Mouse (Mus musculus) kidney, embryonic 14.5 days (tissue): ENCODE results near the gene Cyld. TPM values are rescaled to one million over a fixed set of nuclear protein-coding genes. Genes with fewer than 3 reads are reported as not detected.

Experiments used
- ATAC-seq: fragments of 200-750 bp; cut with Nextera tagmentation; 2 replicates; pipeline ENCODE4 v1.8.0; 2017; ENCODE audit warnings: moderate number of reproducible peaks, mild to moderate bottlenecking, moderate TSS enrichment, moderate library complexity; ENCODE audit not compliant: low FRiP score, low TSS enrichment
- H3K27ac ChIP-seq: fragments of 300-500 bp; sonication (generic); 2 replicates; pipeline ENCODE4 v1.5.1; 2014; ENCODE audit warnings: low read depth, mild to moderate bottlenecking, low read length, moderate library complexity, mixed read lengths
- H3K27me3 ChIP-seq: fragments of 300-500 bp; sonication (generic); 2 replicates; pipeline ENCODE4 v1.6.1; 2014; ENCODE audit warnings: mild to moderate bottlenecking, low read length; ENCODE audit not compliant: control insufficient read depth, insufficient read depth
- H3K36me3 ChIP-seq: fragments of 300-500 bp; sonication (generic); 2 replicates; pipeline ENCODE4 v1.6.1; 2014; ENCODE audit warnings: low read length, mixed read lengths; ENCODE audit not compliant: control insufficient read depth, insufficient read depth
- H3K4me1 ChIP-seq: fragments of 300-500 bp; sonication (generic); 2 replicates; pipeline ENCODE4 v1.6.1; 2014; ENCODE audit warnings: low read length, mixed read lengths; ENCODE audit not compliant: control insufficient read depth, insufficient read depth
- H3K4me2 ChIP-seq: fragments of 300-500 bp; sonication (generic); replicated peaks from 2 replicates; pipeline ENCODE4 v1.6.1; 2014; ENCODE audit warnings: low read depth, mild to moderate bottlenecking, low read length
- H3K4me3 ChIP-seq: fragments of 300-500 bp; sonication (generic); 2 replicates; pipeline ENCODE4 v1.5.1; 2014; ENCODE audit warnings: mild to moderate bottlenecking, low read length
- H3K9ac ChIP-seq: fragments of 300-500 bp; sonication (generic); 2 replicates; pipeline ENCODE4 v1.6.1; 2014; ENCODE audit warnings: low read depth, mild to moderate bottlenecking, low read length, moderate library complexity
- H3K9me3 ChIP-seq: fragments of 300-500 bp; sonication (generic); 2 replicates; pipeline ENCODE4 v1.6.1; 2016; ENCODE audit warnings: low read length; ENCODE audit not compliant: control insufficient read depth
- WGBS: fragments of 180-500 bp; shearing (Covaris S2); extraction: QIAGEN DNeasy Blood & Tissue Kit; methylation state at CpG from one replicate; pipeline ENCODE4 v1.1.7; 2014; 5-methylcytosine and 5-hydroxymethylcytosine counted together
- polyA plus RNA-seq: library from polyadenylated mRNA; unstranded; fragments of >200 nt; fragmentation: Nextera tagmentation; extraction: Ambion mirVana; gene quantifications from 2 replicates; pipeline ENCODE4 v1.2.1, GENCODE M21; 2014

Gene Cyld
- polyA plus RNA-seq, 1 experiment from 2014 or later, result 16.6 TPM

DNA sequence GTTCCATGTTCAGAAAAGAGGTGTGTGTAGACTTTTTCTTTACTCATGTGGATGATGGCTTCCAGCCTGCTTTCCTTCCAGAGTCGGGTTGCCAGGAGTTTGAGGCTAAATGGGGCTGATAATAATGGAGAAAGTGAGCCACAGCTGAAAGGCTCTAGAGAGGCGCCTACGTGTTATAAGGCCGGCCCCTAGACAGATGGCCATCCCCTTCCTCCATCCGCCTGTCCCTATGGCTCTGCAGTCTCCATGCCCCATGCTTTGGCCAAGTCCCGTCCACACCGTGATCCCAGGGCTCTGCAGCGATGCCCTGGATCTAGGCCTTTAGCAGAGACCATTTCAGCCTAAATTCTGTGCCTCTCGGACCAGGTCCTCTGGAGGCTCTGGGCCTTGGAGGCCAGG lies 96.5 kb downstream of the Cyld start:
- Histone ChIP-seq H3K4me3 (no peak overlapping the region), H3K36me3 (no peaks in the 10 kb centered on the region), H3K4me2 (no peak overlapping the region), H3K27me3 (no peaks in the 10 kb centered on the region), H3K4me1 (no peaks in the 10 kb centered on the region), H3K9ac (no peak overlapping the region), H3K27ac (no peak overlapping the region), H3K9me3 (no peaks in the 10 kb centered on the region)
- WGBS, result 86% methylated on average over 9 of the region's 9 CpGs
- ATAC-seq, result no peak

DNA sequence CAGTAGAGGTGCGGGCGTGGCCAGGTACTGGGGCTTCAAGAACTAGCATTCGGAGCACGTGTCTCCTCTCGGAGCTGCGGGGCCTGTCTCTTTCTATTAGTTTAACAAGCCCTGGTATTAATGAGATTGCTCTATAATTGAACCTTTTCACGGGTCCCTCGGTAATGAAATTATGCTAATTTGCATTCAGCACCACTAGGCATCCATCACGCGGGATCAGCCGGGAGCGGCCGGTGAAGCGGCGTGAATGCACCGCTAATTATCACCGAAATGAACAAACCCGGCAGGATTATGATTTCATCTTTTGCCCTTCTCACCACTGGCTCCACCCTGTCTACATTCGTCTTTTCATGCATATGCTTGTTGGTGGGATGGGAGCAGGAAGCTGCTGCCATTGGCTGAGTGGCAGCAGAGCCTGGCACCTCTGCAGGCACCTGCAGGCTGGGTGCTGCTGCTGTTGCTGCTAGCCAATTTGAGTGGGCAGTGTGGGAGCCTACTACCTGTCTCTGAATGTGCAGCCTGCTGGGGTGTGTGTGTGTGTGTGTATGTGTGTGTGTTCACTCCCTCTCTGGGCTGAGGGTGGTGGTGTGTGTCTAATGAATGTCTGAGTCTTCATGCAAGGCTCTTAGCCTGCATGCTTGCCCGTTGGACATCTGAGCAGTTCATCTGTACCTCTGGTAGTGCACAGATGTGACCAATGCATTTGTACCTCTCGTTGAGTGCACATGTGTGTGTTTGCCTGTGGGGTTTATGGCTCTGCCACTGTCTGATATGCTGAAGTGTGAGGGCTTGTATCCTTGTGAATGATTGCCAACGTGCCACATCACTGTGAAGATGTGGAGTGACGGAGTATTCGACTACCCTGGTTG lies 97.2 kb downstream of the Cyld start:
- ATAC-seq, result peak; percentile 24; the same call in 1 of the 2 replicates
- Histone ChIP-seq H3K4me1 (no peaks in the 10 kb centered on the region), H3K9me3 (no peaks in the 10 kb centered on the region), H3K27ac (no peak overlapping the region), H3K36me3 (no peaks in the 10 kb centered on the region), H3K27me3 (no peaks in the 10 kb centered on the region), H3K4me2 (no peak overlapping the region), H3K9ac (no peak overlapping the region), H3K4me3 (no peak overlapping the region)
- 89% methylated on average over 24 of the region's 24 CpGs for WGBS

DNA sequence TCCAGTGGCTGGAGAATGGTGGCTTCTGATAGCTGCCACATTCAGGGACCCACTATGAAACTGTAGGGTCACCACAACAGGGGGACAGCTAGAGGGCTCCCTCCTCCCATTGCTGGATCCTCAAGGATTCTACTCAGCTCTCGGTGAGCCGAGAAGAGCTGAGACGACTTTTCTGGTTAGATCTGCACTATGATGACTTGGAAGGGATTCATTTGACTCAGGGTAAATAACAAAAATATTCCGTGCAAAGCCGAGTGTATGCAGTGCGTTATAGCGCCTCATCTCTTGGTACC lies 97.7 kb downstream of the Cyld start:
- Histone ChIP-seq H3K4me3 (no peak overlapping the region), H3K9ac (no peak overlapping the region)
- WGBS, result 69% methylated on average over 7 of the region's 7 CpGs

DNA sequence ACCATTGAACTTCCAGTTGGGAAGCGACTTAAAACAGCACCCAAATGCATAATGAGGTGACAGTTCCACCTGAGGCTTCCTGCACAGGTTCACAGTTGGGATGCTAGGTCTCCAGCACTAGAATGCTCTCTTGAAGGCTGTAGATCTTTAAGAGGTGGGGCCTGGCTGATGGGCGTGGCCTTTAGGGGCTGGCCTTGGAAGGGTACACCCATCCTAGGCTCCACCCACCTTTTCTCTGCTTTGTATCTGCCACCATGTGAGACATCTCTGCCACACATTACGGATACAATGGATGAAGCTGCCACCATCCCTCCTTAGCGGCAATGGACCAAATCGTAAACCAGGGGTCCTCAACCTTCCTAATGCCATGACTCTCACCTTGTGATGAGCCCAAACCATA lies 99.1 kb downstream of the Cyld start:
- Histone ChIP-seq H3K4me2 (no peak overlapping the region), H3K27ac (no peak overlapping the region), H3K4me1 (no peaks in the 10 kb centered on the region), H3K9ac (no peak overlapping the region), H3K27me3 (no peaks in the 10 kb centered on the region), H3K4me3 (no peak overlapping the region), H3K9me3 (no peaks in the 10 kb centered on the region), H3K36me3 (no peaks in the 10 kb centered on the region)
- no peak for ATAC-seq
- WGBS, result 94% methylated on average over 5 of the region's 5 CpGs

More for the DNA sequence above, 97.7 kb downstream of the Cyld start:
- Histone ChIP-seq H3K4me1 (no peaks in the 10 kb centered on the region), H3K27me3 (no peaks in the 10 kb centered on the region), H3K27ac (no peak overlapping the region), H3K9me3 (no peaks in the 10 kb centered on the region), H3K4me2 (no peak overlapping the region), H3K36me3 (no peaks in the 10 kb centered on the region)
- 0 out of 2 replicates have a peak, but pooled peaks have one; percentile 6 for ATAC-seq

DNA sequence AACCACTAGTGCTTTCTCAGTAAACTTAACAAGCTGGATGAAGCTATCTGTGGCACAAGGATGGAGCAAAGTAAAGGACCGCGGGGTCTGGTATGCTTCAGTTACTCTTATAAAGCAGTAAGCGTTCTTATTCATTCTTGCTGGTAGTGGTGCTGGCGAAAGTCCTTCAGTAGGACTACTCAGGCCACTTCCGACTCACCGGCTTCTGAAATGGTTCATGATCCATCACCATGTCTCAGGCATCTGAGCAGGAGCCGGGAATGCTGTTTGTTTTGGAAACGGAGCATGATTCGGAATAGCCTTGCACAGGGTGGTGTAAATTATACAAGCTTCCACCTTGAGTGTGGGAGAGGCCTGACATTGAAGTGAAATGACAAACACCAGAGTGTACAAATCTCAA lies 99.8 kb downstream of the Cyld start:
- H3K9ac ChIP-seq, result no peak overlapping the region
- no peak overlapping the region for H3K4me2 ChIP-seq
- no peaks in the 10 kb centered on the region for H3K36me3 ChIP-seq
- no peaks in the 10 kb centered on the region for H3K27me3 ChIP-seq
- H3K4me1 ChIP-seq, result no peaks in the 10 kb centered on the region
- H3K27ac ChIP-seq, result no peak overlapping the region
- H3K4me3 ChIP-seq, result no peak overlapping the region
- 56% methylated on average over 9 of the region's 9 CpGs for WGBS
- no peaks in the 10 kb centered on the region for H3K9me3 ChIP-seq
- no peak for ATAC-seq

Other genes with a start within 250 kb of the Cyld start
- 52.4 and 60.9 TPM in 2 replicates for gene Nkd1, start 175.7 kb upstream of the Cyld start, polyA plus RNA-seq
- gene Snx20, start 60.9 kb upstream of the Cyld start, polyA plus RNA-seq, result 2.2 and 2.3 TPM in 2 replicates
- 0.11 and 0.15 TPM in 2 replicates for gene Nod2, start 49.7 kb upstream of the Cyld start, polyA plus RNA-seq